Mouse (Mus musculus) hindbrain, embryonic 13.5 days (tissue): Measurements from ENCODE around the gene Wdr46. TPM values are rescaled to one million over a fixed set of nuclear protein-coding genes. Genes with fewer than 3 reads are reported as not detected.

ENCODE experiments used
- ATAC-seq: fragments of 200-750 bp; cut with Nextera tagmentation; 2 replicates; pipeline ENCODE4 v1.8.0; 2017; ENCODE audit warnings: moderate TSS enrichment; ENCODE audit not compliant: low FRiP score
- H3K27ac ChIP-seq: fragments of 300-500 bp; sonication (generic); 2 replicates; pipeline ENCODE4 v1.5.1; 2015; ENCODE audit warnings: inconsistent platforms, mild to moderate bottlenecking, moderate library complexity
- H3K27me3 ChIP-seq: fragments of 300-500 bp; sonication (generic); 2 replicates; pipeline ENCODE4 v1.6.1; 2015; ENCODE audit warnings: mild to moderate bottlenecking, inconsistent platforms
- H3K36me3 ChIP-seq: fragments of 300-500 bp; sonication (generic); 2 replicates; pipeline ENCODE4 v1.6.1; 2015; ENCODE audit warnings: mild to moderate bottlenecking, inconsistent platforms
- H3K4me1 ChIP-seq: fragments of 300-500 bp; sonication (generic); replicated peaks from 2 replicates; pipeline ENCODE4 v1.6.1; 2015; ENCODE audit warnings: inconsistent platforms
- H3K4me2 ChIP-seq: fragments of 300-500 bp; sonication (generic); 2 replicates; pipeline ENCODE4 v1.6.1; 2015; ENCODE audit warnings: inconsistent platforms, mild to moderate bottlenecking, moderate library complexity
- H3K4me3 ChIP-seq: fragments of 300-500 bp; sonication (generic); 2 replicates; pipeline ENCODE4 v1.5.1; 2015; ENCODE audit warnings: mild to moderate bottlenecking, inconsistent platforms
- H3K9ac ChIP-seq: fragments of 300-500 bp; sonication (generic); 2 replicates; pipeline ENCODE4 v1.6.1; 2015; ENCODE audit warnings: mild to moderate bottlenecking, inconsistent platforms
- H3K9me3 ChIP-seq: fragments of 300-500 bp; sonication (generic); 2 replicates; pipeline ENCODE4 v1.6.1; 2016; ENCODE audit warnings: inconsistent platforms
- WGBS: fragments of 180-500 bp; shearing (Covaris S2); methylation state at CpG from one replicate; pipeline ENCODE4 v1.1.7; 2015; 5-methylcytosine and 5-hydroxymethylcytosine counted together
- polyA plus RNA-seq: library from polyadenylated mRNA; unstranded; fragments of >200 nt; fragmentation: Nextera tagmentation; extraction: Ambion mirVana; gene quantifications from 2 replicates; pipeline ENCODE4 v1.2.1, GENCODE M21; 2015

Wdr46 gene
- polyA plus RNA-seq, 1 experiment from 2014 or later, result 25.2 TPM

GRCm38 (mm10) chr17:33925406-33926116 lies 14.9 kb upstream of the Wdr46 start:
- no peak overlapping the region for H3K9ac ChIP-seq
- H3K27ac ChIP-seq, result no peak overlapping the region
- H3K27me3 ChIP-seq, result no peaks in the 10 kb centered on the region
- peaks cover 22% of the 10 kb centered on the region for H3K36me3 ChIP-seq
- ATAC-seq, result no peak
- no peak overlapping the region for H3K4me2 ChIP-seq
- no peaks in the 10 kb centered on the region for H3K9me3 ChIP-seq
- H3K4me1 ChIP-seq, result peaks cover 28% of the 10 kb centered on the region
- 84% methylated on average over 21 of the region's 21 CpGs for WGBS
- H3K4me3 ChIP-seq, result no peak overlapping the region

- Histone ChIP-seq H3K27ac (no peak overlapping the region), H3K27me3 (no peaks in the 10 kb centered on the region), H3K4me3 (no peak overlapping the region), H3K9me3 (no peaks in the 10 kb centered on the region), H3K4me1 (peaks cover 28% of the 10 kb centered on the region), H3K36me3 (peaks cover 22% of the 10 kb centered on the region), H3K9ac (no peak overlapping the region), H3K4me2 (no peak overlapping the region)
- no peak for ATAC-seq
- 80% methylated on average over 17 of the region's 17 CpGs for WGBS
Measured at GRCm38 (mm10) chr17:33926207-33926932, 14.1 kb upstream of the Wdr46 start.

GRCm38 (mm10) chr17:33928251-33928947 lies 12.1 kb upstream of the Wdr46 start:
- Histone ChIP-seq H3K36me3 (peaks cover 35% of the 10 kb centered on the region), H3K4me1 (peaks cover 31% of the 10 kb centered on the region), H3K9ac (peak overlapping the region; percentile 95), H3K27ac (peak overlapping the region; percentile 76; the same call in 1 of the 2 replicates), H3K4me2 (peak overlapping the region; percentile 99), H3K27me3 (no peaks in the 10 kb centered on the region), H3K4me3 (peak overlapping the region; percentile 90), H3K9me3 (no peaks in the 10 kb centered on the region)
- ATAC-seq, result no peak
- WGBS, result 67% methylated on average over 21 of the region's 21 CpGs

GRCm38 (mm10) chr17:33929371-33930279 lies 10.8 kb upstream of the Wdr46 start, which contains the start of gene Rgl2:
Gene Rgl2 (plus strand): TSS chr17:33929543.
- Histone ChIP-seq H3K4me3 (peak within 1 kb of the TSS; percentile 90), H3K9ac (peak within 1 kb of the TSS; percentile 95), H3K27me3 (no peaks in the 10 kb centered on the region), H3K36me3 (peaks cover 46% of the 10 kb centered on the region), H3K9me3 (no peaks in the 10 kb centered on the region), H3K4me2 (peak within 1 kb of the TSS; percentile 99), H3K4me1 (peaks cover 31% of the 10 kb centered on the region), H3K27ac (peak within 1 kb of the TSS; percentile 97)
- under 1% methylated on average over 70 of the region's 80 CpGs for WGBS
- ATAC-seq, result peak; percentile 84

- ATAC-seq, result 0 out of 2 replicates have a peak, but pooled peaks have one; percentile 4
- peak overlapping the region; percentile 90 for H3K4me3 ChIP-seq
- peak overlapping the region; percentile 99 for H3K4me2 ChIP-seq
- H3K36me3 ChIP-seq, result peaks cover 48% of the 10 kb centered on the region
- WGBS, result under 1% methylated on average over 45 of the region's 45 CpGs
- peaks cover 31% of the 10 kb centered on the region for H3K4me1 ChIP-seq
- H3K27me3 ChIP-seq, result no peaks in the 10 kb centered on the region
- H3K9ac ChIP-seq, result peak overlapping the region; percentile 95
- H3K27ac ChIP-seq, result peak overlapping the region; percentile 97
- no peaks in the 10 kb centered on the region for H3K9me3 ChIP-seq
Measured at GRCm38 (mm10) chr17:33930280-33931158, 9.9 kb upstream of the Wdr46 start.

GRCm38 (mm10) chr17:33931159-33931866 lies 9.1 kb upstream of the Wdr46 start:
- H3K27ac ChIP-seq, result no peak overlapping the region
- 37% methylated on average over 18 of the region's 18 CpGs for WGBS
- H3K4me1 ChIP-seq, result peaks cover 31% of the 10 kb centered on the region
- ATAC-seq, result no peak
- H3K4me3 ChIP-seq, result peak overlapping the region; percentile 90
- H3K4me2 ChIP-seq, result peak overlapping the region; percentile 99
- peak overlapping the region; percentile 95 for H3K9ac ChIP-seq
- no peaks in the 10 kb centered on the region for H3K27me3 ChIP-seq
- peaks cover 49% of the 10 kb centered on the region for H3K36me3 ChIP-seq
- no peaks in the 10 kb centered on the region for H3K9me3 ChIP-seq

GRCm38 (mm10) chr17:33931947-33932346 lies 8.5 kb upstream of the Wdr46 start:
- 93% methylated on average over 11 of the region's 11 CpGs for WGBS
- Histone ChIP-seq H3K9ac (no peak overlapping the region), H3K27me3 (no peaks in the 10 kb centered on the region), H3K36me3 (peaks cover 49% of the 10 kb centered on the region), H3K4me3 (no peak overlapping the region), H3K27ac (no peak overlapping the region), H3K4me2 (no peak overlapping the region), H3K4me1 (peaks cover 31% of the 10 kb centered on the region), H3K9me3 (no peaks in the 10 kb centered on the region)
- no peak for ATAC-seq

- Histone ChIP-seq H3K36me3 (peaks cover 54% of the 10 kb centered on the region), H3K27me3 (no peaks in the 10 kb centered on the region), H3K4me2 (no peak overlapping the region), H3K27ac (no peak overlapping the region), H3K9ac (no peak overlapping the region), H3K4me1 (peaks cover 30% of the 10 kb centered on the region), H3K9me3 (no peaks in the 10 kb centered on the region), H3K4me3 (no peak overlapping the region)
- 88% methylated on average over 14 of the region's 14 CpGs for WGBS
- ATAC-seq, result no peak
Measured at GRCm38 (mm10) chr17:33932448-33932847, 8.0 kb upstream of the Wdr46 start.

- no peak overlapping the region for H3K9ac ChIP-seq
- H3K27ac ChIP-seq, result no peak overlapping the region
- H3K4me2 ChIP-seq, result no peak overlapping the region
- 91% methylated on average over 15 of the region's 15 CpGs for WGBS
- H3K4me1 ChIP-seq, result peaks cover 25% of the 10 kb centered on the region
- no peak for ATAC-seq
- H3K9me3 ChIP-seq, result no peaks in the 10 kb centered on the region
- no peaks in the 10 kb centered on the region for H3K27me3 ChIP-seq
- H3K4me3 ChIP-seq, result no peak overlapping the region
- peaks cover 53% of the 10 kb centered on the region for H3K36me3 ChIP-seq
Measured at GRCm38 (mm10) chr17:33932970-33933369, 7.5 kb upstream of the Wdr46 start.

GRCm38 (mm10) chr17:33935422-33936055 lies 4.9 kb upstream of the Wdr46 start:
- H3K4me1 ChIP-seq, result peaks cover 25% of the 10 kb centered on the region
- H3K36me3 ChIP-seq, result peaks cover 61% of the 10 kb centered on the region
- no peaks in the 10 kb centered on the region for H3K9me3 ChIP-seq
- no peak overlapping the region for H3K4me3 ChIP-seq
- H3K9ac ChIP-seq, result no peak overlapping the region
- H3K27me3 ChIP-seq, result no peaks in the 10 kb centered on the region
- no peak overlapping the region for H3K4me2 ChIP-seq
- WGBS, result 88% methylated on average over 21 of the region's 21 CpGs
- ATAC-seq, result no peak
- no peak overlapping the region for H3K27ac ChIP-seq
